Comparison of ENCODE assay signal across 8 mouse cellular contexts in the genomic region with DNA sequence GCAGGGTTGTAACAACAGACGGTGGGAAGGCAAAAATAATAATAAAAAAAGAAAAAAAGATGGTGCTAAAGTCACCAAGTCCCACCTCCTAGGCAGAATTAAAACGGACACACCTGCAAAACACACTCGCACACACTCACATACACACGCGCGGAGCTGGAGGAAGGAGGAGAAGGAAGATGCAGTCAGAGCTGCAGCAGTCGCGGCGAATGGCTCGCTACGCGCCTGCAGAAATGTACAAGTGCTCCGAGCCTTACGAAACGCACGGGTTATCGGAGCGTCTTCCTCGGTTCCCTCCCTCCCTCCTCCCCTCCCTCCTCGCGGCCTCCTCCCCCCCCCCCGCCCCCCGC.
DNase-seq lines count a peak whose midpoint lies in the region; ATAC-seq and TF ChIP-seq lines count a peak whose summit lies in the region.

No protein-coding gene starts in this region.

- DNase-seq in lung, embryonic 14.5 days = peak; percentile 54
- DNase-seq in lung, postnatal 4 days = no peak
- peak; percentile 68 to 77 for DNase-seq in cerebellum, postnatal 14 days
- peak; percentile 66 for DNase-seq in hindbrain, embryonic 11.5 days (ENCODE audit: low spot score)
- peak; percentile 42 for DNase-seq in liver, embryonic 11.5 days (ENCODE audit: low spot score)
- DNase-seq in retina, embryonic 14.5 days (ENCODE audit: low spot score) = peak; percentile 53
- no peak for DNase-seq in urinary bladder, postnatal 4 days (ENCODE audit: low spot score in 2 of 2)
- DNase-seq in ovary, adult 18-20 months (ENCODE audit: low spot score) = no peak

- no peaks in the 10 kb centered on the region for H3K4me1 ChIP-seq in lung, embryonic 14.5 days (ENCODE audit: insufficient read depth)
- peaks cover 5% of the 10 kb centered on the region; the same call in 1 of the 2 replicates for H3K4me1 ChIP-seq in hindbrain, embryonic 11.5 days (replicated peaks; ENCODE audit: control insufficient read depth, insufficient read depth, low read length)
- no peaks in the 10 kb centered on the region for H3K4me1 ChIP-seq in liver, embryonic 11.5 days (replicated peaks; ENCODE audit: control insufficient read depth, insufficient read depth, low read length)

- H3K27ac ChIP-seq in lung, embryonic 14.5 days (ENCODE audit: low read depth) = no peak overlapping the region
- H3K27ac ChIP-seq in hindbrain, embryonic 11.5 days (ENCODE audit: low read depth, low read length) = peak overlapping the region; percentile 74
- H3K27ac ChIP-seq in liver, embryonic 11.5 days (ENCODE audit: low read depth, low read length) = no peak overlapping the region

- no peaks in the 10 kb centered on the region for H3K36me3 ChIP-seq in lung, embryonic 14.5 days (ENCODE audit: insufficient read depth)
- no peaks in the 10 kb centered on the region for H3K36me3 ChIP-seq in hindbrain, embryonic 11.5 days (ENCODE audit: control insufficient read depth, insufficient read depth, low read length)
- H3K36me3 ChIP-seq in liver, embryonic 11.5 days (ENCODE audit: control insufficient read depth, insufficient read depth, low read length) = no peaks in the 10 kb centered on the region

- no peak for TF ChIP-seq CTCF in lung, embryonic 14.5 days (IDR thresholded peaks at IDR 0.05; ENCODE audit: low read depth)

- H3K4me3 ChIP-seq in lung, embryonic 14.5 days (ENCODE audit: low read depth, low read length) = peak overlapping the region; percentile 41
- peak overlapping the region; percentile 60 for H3K4me3 ChIP-seq in hindbrain, embryonic 11.5 days (ENCODE audit: low read depth, low read length)
- H3K4me3 ChIP-seq in liver, embryonic 11.5 days (ENCODE audit: low read depth, low read length) = peak overlapping the region; percentile 46

- H3K9ac ChIP-seq in lung, embryonic 14.5 days = peak overlapping the region; percentile 6; the same call in 1 of the 2 replicates
- peak overlapping the region; percentile 40 for H3K9ac ChIP-seq in hindbrain, embryonic 11.5 days (ENCODE audit: low read depth, low read length)
- H3K9ac ChIP-seq in liver, embryonic 11.5 days (ENCODE audit: low read depth, low read length) = no peak overlapping the region

- WGBS in lung, embryonic 14.5 days = 0% methylated on average over 19 of the region's 23 CpGs
- WGBS in hindbrain, embryonic 11.5 days = 0% methylated on average over 16 of the region's 23 CpGs
- WGBS in liver, embryonic 11.5 days = under 1% methylated on average over 19 of the region's 23 CpGs

- no peaks in the 10 kb centered on the region for H3K9me3 ChIP-seq in lung, embryonic 14.5 days (ENCODE audit: low read depth, low read length)
- H3K9me3 ChIP-seq in hindbrain, embryonic 11.5 days (ENCODE audit: control insufficient read depth, low read length) = no peaks in the 10 kb centered on the region
- H3K9me3 ChIP-seq in liver, embryonic 11.5 days (ENCODE audit: control insufficient read depth, low read length) = no peaks in the 10 kb centered on the region

- ATAC-seq in lung, embryonic 14.5 days (ENCODE audit: insufficient read depth) = peak; percentile 43; the same call in 1 of the 2 replicates
- peak; percentile 63 for ATAC-seq in hindbrain, embryonic 11.5 days (ENCODE audit: low FRiP score)
- ATAC-seq in liver, embryonic 11.5 days (replicated peaks; ENCODE audit: low FRiP score) = no peak

- H3K27me3 ChIP-seq in lung, embryonic 14.5 days (ENCODE audit: insufficient read depth, low read length) = peaks cover 79% of the 10 kb centered on the region
- H3K27me3 ChIP-seq in hindbrain, embryonic 11.5 days (ENCODE audit: control insufficient read depth, insufficient read depth, low read length) = peaks cover 16% of the 10 kb centered on the region
- H3K27me3 ChIP-seq in liver, embryonic 11.5 days (replicated peaks; ENCODE audit: control insufficient read depth, insufficient read depth, low read length) = peaks cover 83% of the 10 kb centered on the region

- H3K4me2 ChIP-seq in lung, embryonic 14.5 days = peak overlapping the region; percentile 89
- H3K4me2 ChIP-seq in hindbrain, embryonic 11.5 days (replicated peaks; ENCODE audit: low read depth, low read length) = peak overlapping the region; percentile 87
- H3K4me2 ChIP-seq in liver, embryonic 11.5 days = peak overlapping the region; percentile 61

Comparison
In these comparisons a context has a peak if more than half of its experiments do, and no peak if none do; other contexts are left out.
1. DNase-seq: peak in lung, embryonic 14.5 days (single experiment), cerebellum, postnatal 14 days (2 of 2), hindbrain, embryonic 11.5 days (single experiment), liver, embryonic 11.5 days (single experiment) and retina, embryonic 14.5 days (single experiment); none in lung, postnatal 4 days (0 of 2), urinary bladder, postnatal 4 days (0 of 2) and ovary, adult 18-20 months (single experiment).
2. Peak in every context shown above with its lines, with median percentiles within 50 percentile points of each other: H3K4me2 ChIP-seq and H3K4me3 ChIP-seq.